Mouse (Mus musculus) G1E (cell line): ENCODE results near the gene Otud3.

Experiments
- CTCF ChIP-seq: IDR thresholded peaks from 2 replicates; pipeline ENCODE4 v1.5.1; 2012; ENCODE audit warnings: low read depth, low read length, inconsistent platforms, mixed read lengths
- GATA1 ChIP-seq: IDR thresholded peaks from 2 replicates; pipeline ENCODE4 v1.6.1; 2012; ENCODE audit warnings: borderline replicate concordance, low read length, inconsistent platforms, mixed read lengths
- POLR2AphosphoS5 ChIP-seq: IDR thresholded peaks from 2 replicates; pipeline ENCODE4 v1.6.1; 2012; ENCODE audit warnings: low read depth, low read length, inconsistent platforms; ENCODE audit not compliant: insufficient replicate concordance
- TAL1 ChIP-seq: conservative IDR thresholded peaks from 2 replicates; pipeline ENCODE4 v1.6.1; 2012; ENCODE audit warnings: low read depth, low read length, inconsistent platforms, mixed read lengths

DNA sequence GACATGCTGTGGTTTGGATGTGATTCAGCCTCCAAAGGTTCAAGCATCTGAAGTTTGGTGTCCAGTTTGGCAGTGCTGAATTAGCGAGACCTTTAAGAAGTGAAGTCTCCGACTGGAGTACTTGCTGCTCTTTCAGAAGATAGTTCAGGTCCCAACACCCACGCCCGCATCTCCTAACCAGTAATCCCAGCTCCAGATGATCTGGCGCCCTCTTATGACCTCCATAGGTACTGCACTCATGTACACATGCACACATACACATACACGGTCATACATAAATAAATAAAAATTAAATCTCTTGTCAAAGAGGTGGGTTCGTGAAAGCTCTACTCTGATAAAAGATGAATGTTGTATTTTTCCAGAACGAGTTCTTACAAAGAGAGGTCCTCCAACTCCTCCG is 3.5 kb upstream of the Otud3 start:
- TF ChIP-seq CTCF (no peak), TAL1 (no peak), GATA1 (no peak), POLR2AphosphoS5 (no peak)
